Mouse (Mus musculus): ENCODE measurements at regions not wholly inside any gene's neighbourhood (a gene's known extent, or its start where the extent isn't known, plus 50 kb on each side); places are given as distances from the start of the nearest gene placed in this dataset.

DNA sequence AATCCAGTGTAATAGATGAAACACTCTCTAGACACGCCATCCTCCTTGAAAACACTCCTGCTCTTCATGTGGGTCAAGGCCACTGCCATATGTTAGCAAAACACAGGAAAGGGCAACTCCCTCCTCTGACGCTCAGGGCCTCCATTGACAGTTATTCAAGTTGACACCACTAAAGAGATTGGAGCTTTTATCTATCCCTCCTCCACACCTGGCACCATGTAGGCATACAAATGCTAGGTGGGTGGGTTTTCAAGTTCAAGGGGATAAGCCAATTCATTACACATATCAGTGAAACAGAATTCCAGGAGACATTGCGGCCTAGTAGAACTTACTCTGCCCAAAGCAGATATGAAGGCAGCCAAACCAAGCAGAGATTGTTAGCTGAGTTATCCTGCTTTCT, 331.0 kb downstream of the Tns1 start:
- ATAC-seq (ENCODE audit: low FRiP score, low TSS enrichment) (no peak), DNase-seq (no peak)
- Histone ChIP-seq H3K9ac (replicated peaks; ENCODE audit: low read length) (no peak overlapping the region), H3K27ac (replicated peaks; ENCODE audit: low read depth, low read length) (no peak overlapping the region), H3K27me3 (ENCODE audit: control insufficient read depth, insufficient read depth, low read length) (no peaks in the 10 kb centered on the region), H3K9me3 (ENCODE audit: control insufficient read depth, low read length) (no peaks in the 10 kb centered on the region), H3K36me3 (ENCODE audit: control insufficient read depth, insufficient read depth, low read length) (no peaks in the 10 kb centered on the region), H3K4me3 (replicated peaks; ENCODE audit: low read depth, low read length) (no peak overlapping the region), H3K4me1 (ENCODE audit: control insufficient read depth, insufficient read depth, low read length) (no peaks in the 10 kb centered on the region), H3K4me2 (ENCODE audit: low read length) (no peak overlapping the region)
- WGBS = 85% methylated on average over 3 of the region's 3 CpGs

DNA sequence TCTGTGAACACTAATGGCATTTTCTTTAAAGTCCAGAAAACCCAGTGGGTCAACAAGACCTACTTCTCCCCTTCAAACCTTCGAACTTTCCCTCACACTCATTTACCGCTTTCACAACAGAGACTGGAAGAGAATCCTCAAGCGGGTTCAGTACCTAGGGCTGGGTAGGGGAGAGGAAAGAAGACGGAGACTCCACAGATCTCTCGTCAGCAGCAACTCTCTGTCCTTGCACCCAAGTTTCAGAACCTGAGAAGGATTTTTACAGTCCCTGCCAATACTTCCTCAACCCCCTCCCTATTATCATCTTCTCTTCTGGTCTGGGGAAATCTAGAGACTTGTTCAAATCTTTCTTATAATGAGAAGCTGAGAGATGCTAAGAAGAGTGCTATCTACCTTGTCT, 331.9 kb downstream of the Tns1 start:
- DNase-seq = no peak
- no peak overlapping the region for H3K4me2 ChIP-seq (ENCODE audit: low read length)
- H3K9me3 ChIP-seq (ENCODE audit: control insufficient read depth, low read length) = no peaks in the 10 kb centered on the region
- no peak overlapping the region for H3K27ac ChIP-seq (replicated peaks; ENCODE audit: low read depth, low read length)
- H3K9ac ChIP-seq (replicated peaks; ENCODE audit: low read length) = no peak overlapping the region
- peaks cover 3% of the 10 kb centered on the region; the same call in 1 of the 2 replicates for H3K4me1 ChIP-seq (ENCODE audit: control insufficient read depth, insufficient read depth, low read length)
- no peak overlapping the region for H3K4me3 ChIP-seq (replicated peaks; ENCODE audit: low read depth, low read length)
- ATAC-seq (ENCODE audit: low FRiP score, low TSS enrichment) = no peak
- no peaks in the 10 kb centered on the region for H3K36me3 ChIP-seq (ENCODE audit: control insufficient read depth, insufficient read depth, low read length)
- WGBS = 98% methylated on average over 5 of the region's 5 CpGs
- H3K27me3 ChIP-seq (ENCODE audit: control insufficient read depth, insufficient read depth, low read length) = no peaks in the 10 kb centered on the region

DNA sequence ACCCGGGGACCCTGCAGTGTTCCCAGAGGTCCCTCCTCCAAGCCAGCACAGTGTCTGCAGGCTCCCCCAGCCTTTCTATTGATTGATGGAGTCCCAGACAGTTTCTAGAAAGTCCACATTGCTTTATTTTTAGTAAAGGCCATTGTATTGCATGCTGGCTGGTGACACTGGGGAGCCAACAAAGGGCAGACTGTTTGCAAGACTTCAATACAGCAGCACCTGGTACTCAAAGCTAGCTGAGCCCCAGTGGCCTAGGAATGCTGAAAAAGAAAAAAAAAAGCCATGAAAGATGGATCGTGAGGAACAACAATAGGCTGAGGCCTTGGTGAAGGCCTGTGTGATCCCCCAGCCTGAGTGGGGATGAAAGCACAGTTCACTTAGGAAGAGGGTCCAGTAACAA, 336.6 kb downstream of the Tns1 start:
- Histone ChIP-seq H3K4me2 (ENCODE audit: low read length) (no peak overlapping the region), H3K27me3 (ENCODE audit: control insufficient read depth, insufficient read depth, low read length) (no peaks in the 10 kb centered on the region), H3K9me3 (ENCODE audit: control insufficient read depth, low read length) (no peaks in the 10 kb centered on the region), H3K4me3 (replicated peaks; ENCODE audit: low read depth, low read length) (no peak overlapping the region), H3K4me1 (ENCODE audit: control insufficient read depth, insufficient read depth, low read length) (peaks cover 3% of the 10 kb centered on the region; the same call in 1 of the 2 replicates), H3K9ac (replicated peaks; ENCODE audit: low read length) (no peak overlapping the region), H3K36me3 (ENCODE audit: control insufficient read depth, insufficient read depth, low read length) (no peaks in the 10 kb centered on the region), H3K27ac (replicated peaks; ENCODE audit: low read depth, low read length) (no peak overlapping the region)
- no peak for ATAC-seq (ENCODE audit: low FRiP score, low TSS enrichment)
- WGBS = 23% methylated on average over 2 of the region's 2 CpGs
- DNase-seq = peak; percentile 8

DNA sequence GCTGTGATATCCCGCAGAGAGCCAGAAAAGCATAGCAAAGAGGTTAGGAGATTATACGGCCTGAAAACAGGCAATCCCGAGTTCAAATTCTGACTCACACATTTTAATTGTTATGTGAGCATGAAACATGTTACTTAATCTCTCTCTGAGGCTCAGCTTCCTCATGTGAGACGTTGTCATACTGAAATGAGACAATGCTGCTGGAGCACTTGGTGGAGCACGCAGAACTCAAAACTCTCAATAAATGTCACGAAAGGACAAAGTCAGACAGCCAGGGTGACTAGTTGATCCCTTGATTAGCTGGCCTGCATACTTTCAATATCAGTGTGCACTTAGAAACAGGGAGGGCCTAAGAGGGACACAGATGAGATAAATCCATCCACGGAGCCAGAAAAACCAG, 337.0 kb downstream of the Tns1 start:
- no peaks in the 10 kb centered on the region for H3K36me3 ChIP-seq (ENCODE audit: control insufficient read depth, insufficient read depth, low read length)
- H3K9ac ChIP-seq (replicated peaks; ENCODE audit: low read length) = no peak overlapping the region
- peaks cover 3% of the 10 kb centered on the region; the same call in 1 of the 2 replicates for H3K4me1 ChIP-seq (ENCODE audit: control insufficient read depth, insufficient read depth, low read length)
- ATAC-seq (ENCODE audit: low FRiP score, low TSS enrichment) (no peak), DNase-seq (no peak)
- H3K27ac ChIP-seq (replicated peaks; ENCODE audit: low read depth, low read length) = no peak overlapping the region
- H3K9me3 ChIP-seq (ENCODE audit: control insufficient read depth, low read length) = no peaks in the 10 kb centered on the region
- WGBS = 65% methylated on average over 7 of the region's 7 CpGs
- H3K27me3 ChIP-seq (ENCODE audit: control insufficient read depth, insufficient read depth, low read length) = no peaks in the 10 kb centered on the region
- H3K4me3 ChIP-seq (replicated peaks; ENCODE audit: low read depth, low read length) = no peak overlapping the region
- no peak overlapping the region for H3K4me2 ChIP-seq (ENCODE audit: low read length)

DNA sequence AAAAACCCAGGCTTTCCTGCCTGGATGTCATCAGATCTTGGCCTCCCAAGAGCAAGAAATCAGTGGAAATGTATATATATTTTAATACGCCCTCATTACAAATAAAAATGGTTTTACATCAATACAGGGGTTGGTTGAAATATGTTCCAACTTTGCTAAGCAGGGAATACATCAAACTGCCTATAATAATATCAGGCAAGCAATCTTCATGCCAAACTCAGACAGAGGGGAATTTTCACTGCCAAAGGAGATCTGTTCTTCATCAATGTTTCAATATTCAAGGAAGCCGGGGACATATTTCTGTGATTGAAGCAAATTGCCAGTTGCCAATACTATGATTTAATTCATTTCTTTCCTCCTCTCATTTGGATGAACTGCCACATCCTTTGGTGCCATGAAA, 340.9 kb downstream of the Tns1 start:
- DNase-seq = no peak
- H3K4me1 ChIP-seq (ENCODE audit: control insufficient read depth, insufficient read depth, low read length) = peaks cover 3% of the 10 kb centered on the region; the same call in 1 of the 2 replicates
- WGBS = 96% methylated on average over 2 of the region's 2 CpGs

DNA sequence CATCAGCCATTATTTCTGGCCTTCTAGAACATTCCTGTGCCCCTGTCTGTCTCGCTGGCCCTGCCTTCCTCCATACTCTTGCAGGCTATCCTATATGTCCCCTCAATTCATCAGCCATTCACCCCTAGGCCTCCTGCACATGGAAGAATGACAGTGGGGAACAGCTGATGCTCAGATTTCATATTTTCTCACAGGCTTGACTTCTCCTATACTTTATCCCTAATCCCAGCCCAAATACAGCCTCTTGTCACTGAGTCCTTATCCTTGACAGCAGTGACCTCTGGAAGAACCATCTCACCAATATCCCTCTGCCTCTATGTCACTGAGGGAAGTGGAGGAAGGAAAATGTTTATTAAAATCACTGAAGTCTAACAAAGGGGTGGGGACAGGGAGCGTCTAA, 341.4 kb downstream of the Tns1 start:
- Histone ChIP-seq H3K9me3 (ENCODE audit: control insufficient read depth, low read length) (no peaks in the 10 kb centered on the region), H3K4me1 (ENCODE audit: control insufficient read depth, insufficient read depth, low read length) (peaks cover 3% of the 10 kb centered on the region; the same call in 1 of the 2 replicates), H3K27ac (replicated peaks; ENCODE audit: low read depth, low read length) (no peak overlapping the region), H3K9ac (replicated peaks; ENCODE audit: low read length) (no peak overlapping the region), H3K27me3 (ENCODE audit: control insufficient read depth, insufficient read depth, low read length) (no peaks in the 10 kb centered on the region), H3K4me3 (replicated peaks; ENCODE audit: low read depth, low read length) (no peak overlapping the region), H3K4me2 (ENCODE audit: low read length) (no peak overlapping the region), H3K36me3 (ENCODE audit: control insufficient read depth, insufficient read depth, low read length) (no peaks in the 10 kb centered on the region)
- ATAC-seq (ENCODE audit: low FRiP score, low TSS enrichment) (no peak), DNase-seq (no peak)
- WGBS = 87% methylated on average over 2 of the region's 2 CpGs

More for the DNA sequence above, 340.9 kb downstream of the Tns1 start:
- Histone ChIP-seq H3K4me3 (replicated peaks; ENCODE audit: low read depth, low read length) (no peak overlapping the region), H3K36me3 (ENCODE audit: control insufficient read depth, insufficient read depth, low read length) (no peaks in the 10 kb centered on the region), H3K4me2 (ENCODE audit: low read length) (no peak overlapping the region), H3K9ac (replicated peaks; ENCODE audit: low read length) (no peak overlapping the region), H3K27ac (replicated peaks; ENCODE audit: low read depth, low read length) (no peak overlapping the region), H3K27me3 (ENCODE audit: control insufficient read depth, insufficient read depth, low read length) (no peaks in the 10 kb centered on the region), H3K9me3 (ENCODE audit: control insufficient read depth, low read length) (no peaks in the 10 kb centered on the region)
- ATAC-seq (ENCODE audit: low FRiP score, low TSS enrichment) = no peak

DNA sequence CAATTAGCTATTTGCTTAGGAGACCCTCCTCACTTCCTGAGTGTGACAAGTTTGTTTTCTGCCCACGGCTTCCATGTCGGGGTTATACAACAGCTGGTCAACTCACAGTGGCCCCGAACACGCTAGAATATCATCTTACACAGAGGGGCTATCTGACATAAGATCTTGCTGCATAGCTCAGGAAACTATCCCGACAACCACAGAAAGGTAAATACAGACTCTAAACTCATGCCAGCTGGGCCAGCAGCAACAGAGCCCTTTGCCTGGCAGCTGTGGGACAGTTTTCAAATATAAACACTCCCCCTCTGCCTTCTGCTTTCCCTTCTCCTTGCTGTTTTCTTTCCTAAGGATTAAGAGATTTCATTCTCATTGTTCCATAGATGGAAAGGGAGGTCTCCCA, 352.5 kb downstream of the Tns1 start:
- WGBS = 85% methylated on average over 5 of the region's 5 CpGs
- H3K36me3 ChIP-seq (ENCODE audit: control insufficient read depth, insufficient read depth, low read length) = no peaks in the 10 kb centered on the region
- no peaks in the 10 kb centered on the region for H3K27me3 ChIP-seq (ENCODE audit: control insufficient read depth, insufficient read depth, low read length)
- H3K4me1 ChIP-seq (ENCODE audit: control insufficient read depth, insufficient read depth, low read length) = 0 out of 2 replicates have a peak, but pooled peaks cover 3% of the 10 kb centered on the region
- H3K4me3 ChIP-seq (replicated peaks; ENCODE audit: low read depth, low read length) = no peak overlapping the region
- no peak for DNase-seq
- no peak overlapping the region for H3K9ac ChIP-seq (replicated peaks; ENCODE audit: low read length)
- no peaks in the 10 kb centered on the region for H3K9me3 ChIP-seq (ENCODE audit: control insufficient read depth, low read length)
- ATAC-seq (ENCODE audit: low FRiP score, low TSS enrichment) = no peak
- no peak overlapping the region for H3K27ac ChIP-seq (replicated peaks; ENCODE audit: low read depth, low read length)
- no peak overlapping the region for H3K4me2 ChIP-seq (ENCODE audit: low read length)

DNA sequence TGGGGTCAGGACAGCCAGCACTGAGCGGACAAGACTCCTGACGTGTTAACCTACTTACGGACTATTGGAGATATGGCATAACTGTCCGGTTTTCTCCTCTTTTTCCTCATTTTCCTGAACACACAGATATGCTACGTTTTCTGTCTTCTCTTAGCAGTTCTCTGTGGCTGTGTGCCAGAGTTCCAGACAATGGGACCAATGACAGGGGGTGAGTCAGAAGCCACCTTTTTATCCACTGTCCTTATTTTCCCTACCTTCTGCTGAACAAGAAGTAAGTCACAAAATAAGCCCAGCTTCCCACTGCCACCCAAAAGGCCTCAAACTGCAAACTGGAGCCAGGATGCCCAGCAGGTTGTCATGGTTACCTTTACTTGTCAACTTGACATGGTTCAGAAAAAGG, 353.6 kb downstream of the Tns1 start:
- peak; percentile 21 for DNase-seq
- no peaks in the 10 kb centered on the region for H3K27me3 ChIP-seq (ENCODE audit: control insufficient read depth, insufficient read depth, low read length)
- H3K4me1 ChIP-seq (ENCODE audit: control insufficient read depth, insufficient read depth, low read length) = 0 out of 2 replicates have a peak, but pooled peaks cover 3% of the 10 kb centered on the region
- H3K36me3 ChIP-seq (ENCODE audit: control insufficient read depth, insufficient read depth, low read length) = no peaks in the 10 kb centered on the region
- no peak for ATAC-seq (ENCODE audit: low FRiP score, low TSS enrichment)
- no peak overlapping the region for H3K4me3 ChIP-seq (replicated peaks; ENCODE audit: low read depth, low read length)
- 76% methylated on average over 5 of the region's 5 CpGs for WGBS
- no peak overlapping the region for H3K9ac ChIP-seq (replicated peaks; ENCODE audit: low read length)
- no peak overlapping the region for H3K27ac ChIP-seq (replicated peaks; ENCODE audit: low read depth, low read length)
- no peaks in the 10 kb centered on the region for H3K9me3 ChIP-seq (ENCODE audit: control insufficient read depth, low read length)
- H3K4me2 ChIP-seq (ENCODE audit: low read length) = no peak overlapping the region

DNA sequence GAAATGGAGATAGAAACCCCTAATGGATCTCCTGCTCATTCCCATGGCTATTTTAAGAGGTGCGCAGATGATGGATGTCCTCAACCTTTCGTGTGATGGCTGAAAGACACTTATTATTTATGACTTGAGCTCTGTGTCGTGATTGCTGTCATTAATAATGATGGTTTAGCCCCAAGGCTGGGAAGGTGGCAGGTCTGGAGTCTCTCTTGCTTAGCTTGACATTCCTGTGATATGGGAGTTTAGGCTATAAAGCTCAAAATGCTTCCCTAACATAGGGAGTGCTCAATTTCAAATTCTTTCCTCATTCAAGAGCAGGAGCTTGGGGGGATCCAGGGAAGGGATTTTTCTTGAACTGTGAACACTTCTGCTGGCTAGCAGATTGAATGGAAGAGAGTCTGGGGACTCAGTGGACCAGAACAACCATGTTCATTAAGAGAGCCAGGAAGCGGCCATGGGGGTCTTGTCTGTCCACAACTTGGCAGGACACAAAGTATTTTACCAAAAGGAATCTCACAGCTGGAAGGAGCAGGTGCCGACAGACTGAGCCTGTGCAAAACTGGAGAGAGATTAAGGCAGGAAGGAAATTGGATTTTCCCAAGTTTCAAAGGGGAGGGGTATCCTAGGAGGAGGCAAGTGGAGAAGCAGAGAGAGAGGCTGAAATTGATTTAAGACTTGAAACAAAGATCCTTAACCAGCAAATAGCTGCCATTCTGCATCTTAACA, 359.5 kb downstream of the Tns1 start:
- H3K4me1 ChIP-seq (ENCODE audit: control insufficient read depth, insufficient read depth, low read length) = no peaks in the 10 kb centered on the region
- no peaks in the 10 kb centered on the region for H3K27me3 ChIP-seq (ENCODE audit: control insufficient read depth, insufficient read depth, low read length)
- H3K9ac ChIP-seq (replicated peaks; ENCODE audit: low read length) = no peak overlapping the region
- 36% methylated on average over 5 of the region's 5 CpGs for WGBS
- H3K36me3 ChIP-seq (ENCODE audit: control insufficient read depth, insufficient read depth, low read length) = no peaks in the 10 kb centered on the region
- peak; percentile 27 for DNase-seq
- no peak overlapping the region for H3K4me2 ChIP-seq (ENCODE audit: low read length)
- no peak overlapping the region for H3K27ac ChIP-seq (replicated peaks; ENCODE audit: low read depth, low read length)
- no peak overlapping the region for H3K4me3 ChIP-seq (replicated peaks; ENCODE audit: low read depth, low read length)
- H3K9me3 ChIP-seq (ENCODE audit: control insufficient read depth, low read length) = no peaks in the 10 kb centered on the region
- no peak for ATAC-seq (ENCODE audit: low FRiP score, low TSS enrichment)

Data from midbrain, embryonic 14.5 days (tissue).